Comparison of ENCODE assay signal across 18 mouse cellular contexts in the genomic region with DNA sequence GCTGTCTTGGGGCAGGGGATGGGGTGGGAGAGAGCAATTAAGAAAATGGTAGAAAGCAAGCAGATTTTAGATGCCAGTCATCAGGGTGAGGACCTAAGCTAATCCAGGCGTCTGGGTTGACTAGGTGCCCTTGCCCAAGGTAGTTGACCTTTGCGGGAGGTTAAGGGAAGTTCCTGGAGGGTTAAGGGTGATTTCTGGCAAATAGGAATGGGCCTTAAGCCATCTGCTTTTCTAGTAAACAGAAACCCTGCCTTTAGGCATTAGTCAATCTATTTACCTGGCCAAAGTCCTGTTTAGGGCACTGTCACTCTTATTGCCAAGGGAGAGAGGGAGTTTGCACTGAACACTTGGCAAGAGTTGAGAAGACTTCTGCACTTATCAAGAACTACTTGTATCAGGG. TPM values are rescaled to one million over a fixed set of nuclear protein-coding genes. Genes with fewer than 3 reads are reported as not detected.
"Had no signal": no experiment of that assay in that cellular context is flagged by ENCODE, and none has a peak within 500 bp of the region (broad histone marks: within the 10 kb centered on the region; RNA-seq: fewer than 3 reads in every experiment).

No protein-coding gene starts in this region.

- H3K9ac ChIP-seq: hindbrain, embryonic 13.5 days; lung, embryonic 14.5 days; neural tube, embryonic 15.5 days had no signal

- ATAC-seq: hindbrain, postnatal 0 days had no signal

- H3K27ac ChIP-seq: hindbrain, embryonic 13.5 days; hindbrain, postnatal 0 days; layer of hippocampus, adult 2 months; limb, embryonic 10.5 days; midbrain, embryonic 10.5 days; neural tube, embryonic 15.5 days had no signal

- DNase-seq: lung, embryonic 14.5 days; lung, postnatal 10 days; lung, postnatal 4 days; midbrain, embryonic 14.5 days; right cerebral cortex, adult 18-20 months; right cerebral cortex, postnatal 25 days; spleen, adult 18-20 months; thymus, adult 2 months; thymus, postnatal 25 days had no signal

- H3K4me3 ChIP-seq: hindbrain, embryonic 13.5 days; layer of hippocampus, adult 2 months; limb, embryonic 10.5 days; midbrain, embryonic 10.5 days; myocyte; neural tube, embryonic 15.5 days had no signal

- H3K4me2 ChIP-seq: hindbrain, embryonic 13.5 days; lung, embryonic 14.5 days; neural tube, embryonic 15.5 days had no signal

- H3K4me1 ChIP-seq: hindbrain, embryonic 13.5 days; limb, embryonic 10.5 days; midbrain, embryonic 10.5 days; neural tube, embryonic 15.5 days had no signal

- H3K9me3 ChIP-seq: hindbrain, embryonic 13.5 days; limb, embryonic 10.5 days; midbrain, embryonic 10.5 days; neural tube, embryonic 15.5 days had no signal

- H3K27me3 ChIP-seq: hindbrain, embryonic 13.5 days; neural tube, embryonic 15.5 days had no signal

RNA-seq across cellular contexts. Expression of gene Alkal2, which starts 52.8 kb away (rescaled TPM):
- polyA plus RNA-seq: hindbrain, embryonic 13.5 days; myocyte; neural tube, embryonic 11.5 days; testis, adult 2 months had no signal
